Mouse (Mus musculus) neutrophil, adult 59 days (primary cell): Measurements from ENCODE around the gene Gm3402. TPM values are rescaled to one million over a fixed set of nuclear protein-coding genes. Genes with fewer than 3 reads are reported as not detected.

Experiments
- total RNA-seq, 2 experiments: library from RNA; stranded (reverse); gene quantifications; 1 replicate in 1 of 2; 2 replicates in 1 of 2; pipeline ENCODE4 v1.2.4; 2023

Gene Gm3402
- not detected for total RNA-seq

DNA sequence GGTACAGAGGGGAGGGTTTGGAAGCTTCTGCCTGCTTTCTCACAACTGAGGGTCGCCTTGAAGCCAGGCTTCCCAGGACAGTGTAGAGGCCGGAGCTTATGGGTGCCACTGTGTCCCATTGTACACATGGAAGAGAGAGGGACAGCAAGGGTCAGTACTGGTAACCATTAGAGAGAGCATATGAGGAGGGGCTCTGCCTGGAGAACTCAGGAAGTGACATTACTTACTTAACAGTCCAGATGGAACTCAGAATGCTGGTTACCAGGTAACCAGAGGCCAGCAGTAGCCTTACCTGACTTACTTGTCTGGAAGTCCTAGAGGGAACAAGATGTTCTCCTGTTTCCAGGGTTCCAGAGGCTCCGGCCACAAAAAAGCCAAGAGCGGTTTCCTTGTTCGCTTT lies at the start of gene Gm3402:
TSS of gene Gm3402 (plus strand) at position 301 of the 400 bp plus-strand sequence.

DNA sequence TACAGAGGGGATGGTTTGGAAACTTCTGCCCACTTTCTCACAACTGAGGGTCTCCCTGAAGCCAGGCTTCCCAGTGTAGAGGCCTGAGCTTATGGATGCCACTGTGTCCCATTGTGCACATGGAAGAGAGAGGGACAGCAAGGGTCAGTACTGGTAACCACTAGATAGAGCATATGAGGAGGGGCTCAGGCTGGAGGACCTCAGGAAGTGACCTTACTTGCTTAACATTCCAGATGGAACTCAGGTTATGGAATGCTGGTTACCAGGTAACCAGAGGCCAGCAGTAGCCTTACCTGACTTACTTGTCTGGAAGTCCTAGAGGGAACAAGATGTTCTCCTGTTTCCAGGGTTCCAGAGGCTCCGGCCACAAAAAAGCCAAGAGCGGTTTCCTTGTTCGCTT lies 32.3 kb upstream of the Gm3402 start, which contains the start of gene Gm6408:
TSS of gene Gm6408 (plus strand) at position 301 of the 400 bp plus-strand sequence.

DNA sequence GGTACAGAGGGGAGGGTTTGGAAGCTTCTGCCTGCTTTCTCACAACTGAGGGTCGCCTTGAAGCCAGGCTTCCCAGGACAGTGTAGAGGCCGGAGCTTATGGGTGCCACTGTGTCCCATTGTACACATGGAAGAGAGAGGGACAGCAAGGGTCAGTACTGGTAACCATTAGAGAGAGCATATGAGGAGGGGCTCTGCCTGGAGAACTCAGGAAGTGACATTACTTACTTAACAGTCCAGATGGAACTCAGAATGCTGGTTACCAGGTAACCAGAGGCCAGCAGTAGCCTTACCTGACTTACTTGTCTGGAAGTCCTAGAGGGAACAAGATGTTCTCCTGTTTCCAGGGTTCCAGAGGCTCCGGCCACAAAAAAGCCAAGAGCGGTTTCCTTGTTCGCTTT lies 22.9 kb upstream of the Gm3402 start, which contains the start of gene Gm6370:
TSS of gene Gm6370 (plus strand) at position 301 of the 400 bp plus-strand sequence.

DNA sequence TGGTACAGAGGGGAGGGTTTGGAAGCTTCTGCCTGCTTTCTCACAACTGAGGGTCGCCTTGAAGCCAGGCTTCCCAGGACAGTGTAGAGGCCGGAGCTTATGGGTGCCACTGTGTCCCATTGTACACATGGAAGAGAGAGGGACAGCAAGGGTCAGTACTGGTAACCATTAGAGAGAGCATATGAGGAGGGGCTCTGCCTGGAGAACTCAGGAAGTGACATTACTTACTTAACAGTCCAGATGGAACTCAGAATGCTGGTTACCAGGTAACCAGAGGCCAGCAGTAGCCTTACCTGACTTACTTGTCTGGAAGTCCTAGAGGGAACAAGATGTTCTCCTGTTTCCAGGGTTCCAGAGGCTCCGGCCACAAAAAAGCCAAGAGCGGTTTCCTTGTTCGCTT lies 11.8 kb upstream of the Gm3402 start, which contains the start of gene 4930449I24Rik:
TSS of gene 4930449I24Rik (plus strand) at position 301 of the 400 bp plus-strand sequence.

DNA sequence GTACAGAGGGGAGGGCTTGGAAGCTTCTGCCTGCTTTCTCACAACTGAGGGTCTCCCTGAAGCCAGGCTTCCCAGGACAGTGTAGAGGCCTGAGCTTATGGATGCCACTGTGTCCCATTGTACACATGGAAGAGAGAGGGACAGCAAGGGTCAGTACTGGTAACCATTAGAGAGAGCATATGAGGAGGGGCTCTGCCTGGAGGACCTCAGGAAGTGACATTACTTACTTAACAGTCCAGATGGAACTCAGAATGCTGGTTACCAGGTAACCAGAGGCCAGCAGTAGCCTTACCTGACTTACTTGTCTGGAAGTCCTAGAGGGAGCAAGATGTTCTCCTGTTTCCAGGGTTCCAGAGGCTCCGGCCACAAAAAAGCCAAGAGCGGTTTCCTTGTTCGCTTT lies 11.6 kb downstream of the Gm3402 start, which contains the start of gene Gm3404:
TSS of gene Gm3404 (plus strand) at position 301 of the 400 bp plus-strand sequence.

DNA sequence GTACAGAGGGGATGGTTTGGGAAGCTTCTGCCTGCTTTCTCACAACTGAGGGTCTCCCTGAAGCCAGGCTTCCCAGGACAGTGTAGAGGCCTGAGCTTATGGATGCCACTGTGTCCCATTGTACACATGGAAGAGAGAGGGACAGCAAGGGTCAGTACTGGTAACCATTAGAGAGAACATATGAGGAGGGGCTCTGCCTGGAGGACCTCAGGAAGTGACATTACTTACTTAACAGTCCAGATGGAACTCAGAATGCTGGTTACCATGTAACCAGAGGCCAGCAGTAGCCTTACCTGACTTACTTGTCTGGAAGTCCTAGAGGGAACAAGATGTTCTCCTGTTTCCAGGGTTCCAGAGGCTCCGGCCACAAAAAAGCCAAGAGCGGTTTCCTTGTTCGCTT lies 23.4 kb downstream of the Gm3402 start, which contains the start of gene Gm3409:
TSS of gene Gm3409 (plus strand) at position 301 of the 400 bp plus-strand sequence.

DNA sequence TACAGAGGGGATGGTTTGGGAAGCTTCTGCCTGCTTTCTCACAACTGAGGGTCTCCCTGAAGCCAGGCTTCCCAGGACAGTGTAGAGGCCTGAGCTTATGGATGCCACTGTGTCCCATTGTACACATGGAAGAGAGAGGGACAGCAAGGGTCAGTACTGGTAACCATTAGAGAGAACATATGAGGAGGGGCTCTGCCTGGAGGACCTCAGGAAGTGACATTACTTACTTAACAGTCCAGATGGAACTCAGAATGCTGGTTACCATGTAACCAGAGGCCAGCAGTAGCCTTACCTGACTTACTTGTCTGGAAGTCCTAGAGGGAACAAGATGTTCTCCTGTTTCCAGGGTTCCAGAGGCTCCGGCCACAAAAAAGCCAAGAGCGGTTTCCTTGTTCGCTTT lies 41.9 kb downstream of the Gm3402 start, which contains the start of gene Gm3415:
TSS of gene Gm3415 (plus strand) at position 301 of the 400 bp plus-strand sequence.

Other genes starting within 250 kb of the Gm3402 start
- gene Wasf3, start 129.1 kb upstream of the Gm3402 start, total RNA-seq = not detected
- not detected for gene Gm6408, start 32.2 kb upstream of the Gm3402 start, total RNA-seq
- not detected for gene Gm6370, start 22.8 kb upstream of the Gm3402 start, total RNA-seq
- not detected for gene 4930449I24Rik, start 11.7 kb upstream of the Gm3402 start, total RNA-seq
- gene Gm3404, start 11.7 kb downstream of the Gm3402 start, total RNA-seq = not detected
- not detected for gene Gm3409, start 23.5 kb downstream of the Gm3402 start, total RNA-seq
- gene Gm3415, start 42.0 kb downstream of the Gm3402 start, total RNA-seq = not detected
- under 1 TPM in 1 of 2 experiments, not detected in 1; 0.22 TPM for gene Gpr12, start 71.1 kb downstream of the Gm3402 start, total RNA-seq